Mouse (Mus musculus) limb, embryonic 11.5 days (tissue): ENCODE measurements at regions not wholly inside any gene's neighbourhood (a gene's known extent, or its start where the extent isn't known, plus 50 kb on each side); places are given as distances from the start of the nearest gene placed in this dataset.

Experiments
- ATAC-seq: fragments of 200-750 bp; cut with Nextera tagmentation; 2 replicates; pipeline ENCODE4 v1.8.0; 2017; ENCODE audit warnings: low read depth; ENCODE audit not compliant: insufficient number of reproducible peaks, low FRiP score, low TSS enrichment
- DNase-seq: peaks from one replicate; pipeline ENCODE4 v3.0.0-alpha.2; 2015; ENCODE audit warnings: low spot score
- H3K27ac ChIP-seq: fragments of 300-500 bp; sonication (generic); replicated peaks from 2 replicates; pipeline ENCODE4 v1.5.1; 2014; ENCODE audit warnings: low read depth, mild to moderate bottlenecking, low read length
- H3K27me3 ChIP-seq: fragments of 300-500 bp; sonication (generic); 2 replicates; pipeline ENCODE4 v1.6.1; 2014; ENCODE audit warnings: mild to moderate bottlenecking, low read length, mixed read lengths; ENCODE audit not compliant: control insufficient read depth, insufficient read depth
- H3K36me3 ChIP-seq: fragments of 300-500 bp; sonication (generic); 2 replicates; pipeline ENCODE4 v1.6.1; 2014; ENCODE audit warnings: mild to moderate bottlenecking, low read length, moderate library complexity, mixed read lengths; ENCODE audit not compliant: control insufficient read depth, insufficient read depth
- H3K4me1 ChIP-seq: fragments of 300-500 bp; sonication (generic); 2 replicates; pipeline ENCODE4 v1.6.1; 2014; ENCODE audit warnings: low read length, mixed read lengths; ENCODE audit not compliant: control insufficient read depth, insufficient read depth
- H3K4me2 ChIP-seq: fragments of 300-500 bp; sonication (generic); 2 replicates; pipeline ENCODE4 v1.6.1; 2014; ENCODE audit warnings: low read depth, mild to moderate bottlenecking, moderate library complexity; ENCODE audit not compliant: severe bottlenecking
- H3K4me3 ChIP-seq: fragments of 300-500 bp; sonication (generic); 2 replicates; pipeline ENCODE4 v1.5.1; 2014; ENCODE audit warnings: low read depth, low read length
- H3K9ac ChIP-seq: fragments of 300-500 bp; sonication (generic); 2 replicates; pipeline ENCODE4 v1.6.1; 2014; ENCODE audit warnings: mild to moderate bottlenecking, low read length
- H3K9me3 ChIP-seq: fragments of 300-500 bp; sonication (generic); 2 replicates; pipeline ENCODE4 v1.6.1; 2016; ENCODE audit warnings: low read length; ENCODE audit not compliant: control insufficient read depth
- WGBS: fragments of 180-500 bp; shearing (Covaris S2); extraction: QIAGEN DNeasy Blood & Tissue Kit; methylation state at CpG from one replicate; pipeline ENCODE4 v1.1.7; 2014; 5-methylcytosine and 5-hydroxymethylcytosine counted together

GRCm38 (mm10) chr17:4834571-4834970 lies 159.6 kb upstream of the Arid1b start:
- 84% methylated on average over 7 of the region's 7 CpGs for WGBS
- Histone ChIP-seq H3K4me2 (no peak overlapping the region), H3K4me3 (no peak overlapping the region), H3K4me1 (no peaks in the 10 kb centered on the region), H3K27ac (no peak overlapping the region), H3K27me3 (no peaks in the 10 kb centered on the region), H3K36me3 (no peaks in the 10 kb centered on the region), H3K9me3 (no peaks in the 10 kb centered on the region), H3K9ac (no peak overlapping the region)
- DNase-seq (no peak), ATAC-seq (no peak)

GRCm38 (mm10) chr17:4835065-4835705 lies 158.9 kb upstream of the Arid1b start:
- no peaks in the 10 kb centered on the region for H3K36me3 ChIP-seq
- H3K27me3 ChIP-seq: no peaks in the 10 kb centered on the region
- no peak overlapping the region for H3K4me2 ChIP-seq
- ATAC-seq (no peak), DNase-seq (no peak)
- no peak overlapping the region for H3K4me3 ChIP-seq
- H3K9me3 ChIP-seq: no peaks in the 10 kb centered on the region
- H3K27ac ChIP-seq: no peak overlapping the region
- H3K4me1 ChIP-seq: no peaks in the 10 kb centered on the region
- 79% methylated on average over 8 of the region's 8 CpGs for WGBS
- no peak overlapping the region for H3K9ac ChIP-seq

DNA sequence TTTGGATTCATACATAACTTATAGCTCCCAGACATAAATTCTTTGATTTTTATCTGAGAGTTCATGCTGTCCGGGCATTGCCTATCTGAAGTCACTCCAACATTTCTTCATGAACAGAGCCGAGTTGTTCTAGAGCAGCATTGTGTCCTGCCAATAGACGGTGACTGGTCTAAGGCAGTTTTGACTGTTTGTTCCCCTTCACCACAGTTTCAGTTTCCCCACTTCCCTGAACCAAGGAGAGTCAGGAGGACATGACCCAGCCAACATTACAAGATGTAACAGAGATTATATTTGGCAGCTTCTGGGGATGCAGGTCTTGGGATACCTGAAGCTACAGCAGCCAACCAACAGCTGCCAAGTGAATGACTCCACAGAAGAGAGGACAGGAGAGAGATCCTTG lies 154.0 kb upstream of the Arid1b start:
- DNase-seq: no peak
- Histone ChIP-seq H3K36me3 (no peaks in the 10 kb centered on the region), H3K9me3 (no peaks in the 10 kb centered on the region), H3K4me2 (no peak overlapping the region), H3K4me1 (no peaks in the 10 kb centered on the region), H3K4me3 (no peak overlapping the region), H3K27ac (no peak overlapping the region), H3K27me3 (no peaks in the 10 kb centered on the region), H3K9ac (no peak overlapping the region)
- no peak for ATAC-seq
- 90% methylated on average over 3 of the region's 3 CpGs for WGBS

DNA sequence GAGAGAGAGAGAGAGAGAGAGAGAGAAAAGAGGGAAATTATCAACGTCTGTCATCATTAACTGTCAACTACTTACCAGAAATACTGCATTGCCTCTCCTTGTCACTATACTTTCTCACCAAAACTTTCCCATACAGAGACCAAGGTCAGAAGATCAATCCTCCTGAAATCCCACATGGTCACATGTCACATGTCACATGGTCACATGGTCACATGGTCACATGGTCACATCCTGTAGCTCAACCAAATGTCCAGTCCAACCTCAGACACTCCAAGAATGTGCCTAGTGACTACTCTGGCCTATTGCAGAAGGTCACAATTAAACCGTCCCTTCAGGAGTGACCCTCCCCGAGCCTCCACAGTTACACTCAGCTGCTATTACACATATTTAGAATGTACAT lies 135.8 kb upstream of the Arid1b start:
- H3K36me3 ChIP-seq: no peaks in the 10 kb centered on the region
- 88% methylated on average over 3 of the region's 3 CpGs for WGBS
- H3K9ac ChIP-seq: no peak overlapping the region
- H3K27me3 ChIP-seq: no peaks in the 10 kb centered on the region
- H3K4me2 ChIP-seq: no peak overlapping the region
- H3K9me3 ChIP-seq: no peaks in the 10 kb centered on the region
- DNase-seq (no peak), ATAC-seq (no peak)
- no peaks in the 10 kb centered on the region for H3K4me1 ChIP-seq
- no peak overlapping the region for H3K4me3 ChIP-seq
- H3K27ac ChIP-seq: no peak overlapping the region

- H3K27ac ChIP-seq: no peak overlapping the region
- H3K4me3 ChIP-seq: no peak overlapping the region
- no peak overlapping the region for H3K4me2 ChIP-seq
- H3K9ac ChIP-seq: no peak overlapping the region
- no peaks in the 10 kb centered on the region for H3K36me3 ChIP-seq
- DNase-seq (no peak), ATAC-seq (no peak)
- H3K4me1 ChIP-seq: 0 out of 2 replicates have a peak, but pooled peaks cover 3% of the 10 kb centered on the region
- no peaks in the 10 kb centered on the region for H3K27me3 ChIP-seq
- WGBS: 87% methylated on average over 10 of the region's 10 CpGs
- H3K9me3 ChIP-seq: no peaks in the 10 kb centered on the region
Measured at GRCm38 (mm10) chr17:4864901-4865300, 129.2 kb upstream of the Arid1b start.

DNA sequence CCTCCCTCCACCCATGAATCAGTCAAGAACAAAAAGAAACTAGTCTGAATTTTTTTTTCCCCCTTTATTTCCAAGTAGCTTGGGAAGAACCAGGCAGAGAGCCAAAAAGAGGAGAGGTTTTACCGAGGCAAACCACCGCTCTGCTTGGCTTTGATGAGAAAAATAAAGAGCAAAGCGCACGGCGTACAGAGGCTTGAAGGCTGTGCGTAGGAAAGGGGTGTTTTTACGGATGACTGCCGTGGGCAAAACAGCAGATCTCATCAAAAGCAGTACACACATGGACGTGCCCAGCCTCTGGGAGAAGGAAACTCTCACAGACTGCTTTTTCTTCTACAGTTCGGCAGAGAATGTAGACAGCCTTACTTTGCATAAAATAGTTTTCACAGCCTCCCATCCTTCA lies 128.5 kb upstream of the Arid1b start:
- ATAC-seq: no peak
- no peak for DNase-seq

GRCm38 (mm10) chr17:4866026-4866896 lies 127.9 kb upstream of the Arid1b start:
- ATAC-seq: no peak
- no peak overlapping the region for H3K4me3 ChIP-seq
- WGBS: 61% methylated on average over 17 of the region's 17 CpGs
- H3K36me3 ChIP-seq: no peaks in the 10 kb centered on the region
- H3K9me3 ChIP-seq: no peaks in the 10 kb centered on the region
- no peak overlapping the region for H3K4me2 ChIP-seq
- H3K9ac ChIP-seq: no peak overlapping the region
- H3K4me1 ChIP-seq: 0 out of 2 replicates have a peak, but pooled peaks cover 3% of the 10 kb centered on the region
- no peaks in the 10 kb centered on the region for H3K27me3 ChIP-seq
- H3K27ac ChIP-seq: no peak overlapping the region
- peak; percentile 30 for DNase-seq

More for the DNA sequence above, 128.5 kb upstream of the Arid1b start:
- H3K27ac ChIP-seq: no peak overlapping the region
- H3K36me3 ChIP-seq: no peaks in the 10 kb centered on the region
- H3K4me2 ChIP-seq: no peak overlapping the region
- H3K9me3 ChIP-seq: no peaks in the 10 kb centered on the region
- WGBS: 68% methylated on average over 10 of the region's 10 CpGs
- no peak overlapping the region for H3K4me3 ChIP-seq
- no peak overlapping the region for H3K9ac ChIP-seq
- H3K4me1 ChIP-seq: 0 out of 2 replicates have a peak, but pooled peaks cover 3% of the 10 kb centered on the region
- no peaks in the 10 kb centered on the region for H3K27me3 ChIP-seq

GRCm38 (mm10) chr17:4867083-4867482 lies 127.0 kb upstream of the Arid1b start:
- H3K27ac ChIP-seq: no peak overlapping the region
- H3K4me1 ChIP-seq: 0 out of 2 replicates have a peak, but pooled peaks cover 3% of the 10 kb centered on the region
- no peak for ATAC-seq
- H3K4me3 ChIP-seq: no peak overlapping the region
- 95% methylated on average over 5 of the region's 5 CpGs for WGBS
- H3K36me3 ChIP-seq: no peaks in the 10 kb centered on the region
- H3K27me3 ChIP-seq: no peaks in the 10 kb centered on the region
- no peak overlapping the region for H3K9ac ChIP-seq
- no peak for DNase-seq
- no peaks in the 10 kb centered on the region for H3K9me3 ChIP-seq
- H3K4me2 ChIP-seq: no peak overlapping the region
